Mouse (Mus musculus): ENCODE measurements around the gene Irf9. TPM values are rescaled to one million over a fixed set of nuclear protein-coding genes. Genes with fewer than 3 reads are reported as not detected.

Gene Irf9
- polyA plus RNA-seq, 1 experiment from 2014 or later, result 6.5 TPM

DNA sequence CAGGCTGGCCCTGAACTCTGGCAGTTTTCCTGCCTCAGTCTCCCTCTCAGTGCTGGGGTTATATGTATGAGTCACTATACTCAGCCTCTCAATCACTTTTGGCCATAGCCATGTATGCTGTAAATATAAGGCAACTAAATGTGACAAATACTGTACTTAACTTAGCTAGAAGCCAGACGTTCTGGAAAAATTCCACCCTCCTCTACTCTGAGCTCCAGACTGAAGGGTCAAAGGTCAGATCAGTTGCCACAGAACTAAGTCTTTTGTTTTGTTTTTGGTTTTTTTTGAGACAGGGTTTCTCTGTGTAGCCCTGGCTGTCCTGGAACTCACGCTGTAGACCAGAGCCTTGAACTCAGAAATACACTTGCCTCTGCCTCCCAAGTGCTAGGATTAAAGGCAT is 12.5 kb downstream of the Irf9 start:
- Histone ChIP-seq H3K4me1 (replicated peaks; ENCODE audit: control insufficient read depth, insufficient read depth, low read length) (peaks cover 3% of the 10 kb centered on the region; the same call in 1 of the 2 replicates), H3K4me2 (ENCODE audit: low read depth, low read length, severe bottlenecking) (no peak overlapping the region), H3K9me3 (ENCODE audit: control insufficient read depth, low read length) (no peaks in the 10 kb centered on the region), H3K9ac (ENCODE audit: low read length) (no peak overlapping the region), H3K4me3 (ENCODE audit: low read depth, low read length) (no peak overlapping the region), H3K36me3 (ENCODE audit: control insufficient read depth, insufficient read depth, low read length) (no peaks in the 10 kb centered on the region), H3K27me3 (ENCODE audit: control insufficient read depth, insufficient read depth, low read length) (no peaks in the 10 kb centered on the region), H3K27ac (ENCODE audit: low read depth, low read length) (no peak overlapping the region)
- DNase-seq (ENCODE audit: low spot score) (no peak), ATAC-seq (replicated peaks; ENCODE audit: low FRiP score) (no peak)
- WGBS, result 54% methylated on average over 2 of the region's 2 CpGs

DNA sequence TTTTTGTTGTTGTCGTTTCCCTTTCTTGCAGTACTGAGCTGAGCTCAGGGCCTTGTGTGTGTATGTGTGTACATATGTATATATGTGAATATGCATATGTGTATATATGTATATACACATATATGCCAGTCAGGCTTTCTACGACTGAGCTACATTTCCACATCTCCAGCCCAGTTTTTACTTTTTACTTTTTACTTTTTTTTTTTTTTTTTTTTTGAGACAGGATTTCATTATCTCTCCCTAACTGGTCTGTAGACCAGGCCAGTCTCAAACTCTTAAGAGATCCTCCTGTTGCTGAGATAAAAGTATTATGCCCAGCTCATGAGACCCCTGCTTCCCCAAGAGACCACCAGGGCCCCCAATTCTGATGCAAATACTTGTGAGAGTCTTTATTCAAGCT is 13.5 kb downstream of the Irf9 start:
- no peak for DNase-seq (ENCODE audit: low spot score)
- 84% methylated on average over 2 of the region's 2 CpGs for WGBS

DNA sequence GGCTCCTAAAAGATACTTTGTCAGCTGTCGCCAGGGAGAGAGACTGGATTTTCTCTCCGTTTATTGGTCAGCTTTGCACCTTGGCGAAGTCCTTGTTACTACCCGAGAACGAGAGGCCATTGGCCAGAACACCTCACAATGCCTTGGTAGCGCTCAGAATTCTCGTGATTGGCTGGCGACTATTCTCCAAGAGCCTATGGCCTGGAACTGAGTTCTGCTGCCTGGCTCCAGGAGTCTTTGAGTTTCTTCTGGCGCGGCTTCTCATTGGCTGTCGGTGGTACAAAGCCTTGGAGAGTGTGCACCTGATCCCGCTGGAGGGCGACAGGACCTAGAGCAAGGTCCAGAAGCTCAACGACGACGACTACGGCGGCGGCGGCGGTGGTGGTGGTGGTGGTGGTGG is 14.5 kb downstream of the Irf9 start, which contains the start of gene Rec8:
Rec8 (plus strand) TSS at position 216 of the 400 bp plus-strand sequence.
- Histone ChIP-seq H3K27me3 (ENCODE audit: control insufficient read depth, insufficient read depth, low read length) (no peaks in the 10 kb centered on the region), H3K4me2 (ENCODE audit: low read depth, low read length, severe bottlenecking) (peak within 1 kb of the TSS; percentile 31; the same call in 1 of the 2 replicates), H3K27ac (ENCODE audit: low read depth, low read length) (no peak within 1 kb of the TSS), H3K4me3 (ENCODE audit: low read depth, low read length) (peak within 1 kb of the TSS; percentile 12), H3K9me3 (ENCODE audit: control insufficient read depth, low read length) (no peaks in the 10 kb centered on the region), H3K36me3 (ENCODE audit: control insufficient read depth, insufficient read depth, low read length) (no peaks in the 10 kb centered on the region), H3K9ac (ENCODE audit: low read length) (peak within 1 kb of the TSS; percentile 8; the same call in 1 of the 2 replicates), H3K4me1 (replicated peaks; ENCODE audit: control insufficient read depth, insufficient read depth, low read length) (peaks cover 3% of the 10 kb centered on the region; the same call in 1 of the 2 replicates)
- DNase-seq (ENCODE audit: low spot score) (peak; percentile 62), ATAC-seq (replicated peaks; ENCODE audit: low FRiP score) (peak; percentile 67)
- WGBS, result 16% methylated on average over 21 of the region's 21 CpGs

More for the DNA sequence above, 13.5 kb downstream of the Irf9 start:
- Histone ChIP-seq H3K9me3 (ENCODE audit: control insufficient read depth, low read length) (no peaks in the 10 kb centered on the region), H3K9ac (ENCODE audit: low read length) (no peak overlapping the region), H3K4me2 (ENCODE audit: low read depth, low read length, severe bottlenecking) (no peak overlapping the region), H3K4me1 (replicated peaks; ENCODE audit: control insufficient read depth, insufficient read depth, low read length) (peaks cover 3% of the 10 kb centered on the region; the same call in 1 of the 2 replicates), H3K36me3 (ENCODE audit: control insufficient read depth, insufficient read depth, low read length) (no peaks in the 10 kb centered on the region), H3K27me3 (ENCODE audit: control insufficient read depth, insufficient read depth, low read length) (no peaks in the 10 kb centered on the region), H3K27ac (ENCODE audit: low read depth, low read length) (no peak overlapping the region), H3K4me3 (ENCODE audit: low read depth, low read length) (no peak overlapping the region)
- ATAC-seq (replicated peaks; ENCODE audit: low FRiP score), result no peak

DNA sequence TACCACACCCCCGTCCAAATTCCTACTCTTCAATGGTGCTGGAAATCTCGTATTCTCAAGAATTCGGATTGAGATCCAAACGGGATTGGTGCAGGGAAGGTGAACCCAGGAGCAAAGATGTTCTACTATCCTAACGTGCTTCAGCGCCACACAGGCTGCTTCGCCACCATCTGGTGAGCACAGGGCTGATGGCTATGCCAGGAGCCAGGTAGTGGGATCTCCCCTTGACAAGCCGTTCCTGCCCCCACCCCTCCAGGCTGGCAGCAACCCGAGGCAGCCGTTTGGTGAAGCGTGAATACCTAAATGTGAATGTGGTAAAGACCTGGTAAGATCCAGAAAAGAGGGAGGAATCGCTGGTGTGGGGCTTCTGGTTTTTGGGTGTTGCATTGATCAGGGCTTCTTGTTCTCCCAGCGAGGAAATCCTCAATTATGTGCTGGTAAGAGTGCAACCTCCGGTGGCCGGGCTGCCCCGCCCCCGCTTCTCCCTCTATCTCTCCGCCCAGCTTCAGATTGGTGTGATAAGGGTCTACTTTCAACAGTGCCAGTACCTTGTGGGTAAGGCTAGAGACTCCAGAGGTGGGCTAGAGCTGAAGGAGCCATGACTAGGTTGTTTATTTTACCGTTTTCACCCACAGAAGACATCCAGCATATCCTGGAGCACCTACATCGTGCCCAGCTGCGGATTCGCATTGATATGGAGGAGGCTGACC is 15.3 kb downstream of the Irf9 start:
- H3K9me3 ChIP-seq (ENCODE audit: control insufficient read depth, low read length), result no peaks in the 10 kb centered on the region
- no peak for ATAC-seq (replicated peaks; ENCODE audit: low FRiP score)
- no peaks in the 10 kb centered on the region for H3K27me3 ChIP-seq (ENCODE audit: control insufficient read depth, insufficient read depth, low read length)
- DNase-seq (ENCODE audit: low spot score), result no peak
- no peak overlapping the region for H3K27ac ChIP-seq (ENCODE audit: low read depth, low read length)
- peak overlapping the region; percentile 31; the same call in 1 of the 2 replicates for H3K4me2 ChIP-seq (ENCODE audit: low read depth, low read length, severe bottlenecking)
- H3K4me3 ChIP-seq (ENCODE audit: low read depth, low read length), result peak overlapping the region; percentile 12
- WGBS, result 54% methylated on average over 22 of the region's 22 CpGs
- peaks cover 3% of the 10 kb centered on the region; the same call in 1 of the 2 replicates for H3K4me1 ChIP-seq (replicated peaks; ENCODE audit: control insufficient read depth, insufficient read depth, low read length)
- H3K9ac ChIP-seq (ENCODE audit: low read length), result peak overlapping the region; percentile 8; the same call in 1 of the 2 replicates
- no peaks in the 10 kb centered on the region for H3K36me3 ChIP-seq (ENCODE audit: control insufficient read depth, insufficient read depth, low read length)

DNA sequence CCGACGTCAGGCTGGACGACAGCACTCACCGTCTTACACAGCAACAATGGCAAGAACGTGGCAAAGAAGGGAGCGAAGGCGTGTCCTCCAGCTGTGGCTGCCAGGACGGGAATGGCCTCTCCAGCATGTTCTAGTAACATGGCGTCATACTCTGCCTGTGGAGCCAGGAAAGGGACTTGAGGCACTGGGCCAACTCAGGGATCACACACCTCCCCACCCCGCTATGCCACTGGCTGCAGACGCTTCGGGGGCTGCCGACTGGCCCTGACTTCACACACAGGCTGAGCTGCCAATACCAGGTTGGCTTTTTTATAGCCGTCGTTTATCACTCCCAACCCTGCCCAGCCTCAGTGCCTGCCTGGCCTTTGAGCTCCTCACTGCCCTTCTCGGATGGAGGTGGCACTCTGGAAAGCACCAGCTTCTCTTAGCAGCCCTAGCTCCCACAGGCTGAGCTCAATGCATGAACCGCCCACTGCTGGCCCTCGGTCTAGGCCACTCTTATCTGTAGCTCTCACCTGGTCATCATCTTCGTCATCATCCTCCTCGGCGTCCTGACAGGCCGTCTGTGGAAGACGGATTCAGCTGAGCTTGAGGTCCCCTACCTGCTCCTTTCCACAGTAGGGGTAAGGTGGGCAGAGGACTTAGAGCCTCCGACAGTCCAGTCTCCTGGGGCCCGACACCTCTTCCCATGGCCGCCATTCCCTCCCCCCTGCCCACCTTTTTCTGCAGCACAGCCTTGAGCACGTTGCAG is 24.9 kb downstream of the Irf9 start:
- peaks cover 22% of the 10 kb centered on the region; the same call in 1 of the 2 replicates for H3K36me3 ChIP-seq (ENCODE audit: control insufficient read depth, insufficient read depth, low read length)
- DNase-seq (ENCODE audit: low spot score), result no peak
- WGBS, result 94% methylated on average over 27 of the region's 27 CpGs

DNA sequence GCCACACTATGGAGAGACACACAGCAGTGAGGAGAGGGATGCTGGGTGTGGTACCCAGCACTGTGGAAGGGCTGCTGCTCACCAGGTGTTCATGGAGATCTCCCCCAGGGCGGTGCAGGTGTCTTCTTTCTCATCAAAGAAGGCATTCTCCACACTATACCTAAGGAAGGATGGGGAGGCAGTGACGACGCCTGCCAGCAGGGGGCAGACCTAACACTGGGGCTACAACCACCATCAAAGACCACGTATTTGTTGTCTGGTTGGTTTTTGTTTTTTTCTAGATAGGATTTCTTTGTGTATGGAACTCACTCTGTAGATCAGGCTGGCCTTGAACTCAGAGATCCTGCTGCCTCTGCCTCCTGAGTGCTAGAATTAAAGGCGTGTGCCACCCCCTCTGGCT is 25.9 kb downstream of the Irf9 start:
- H3K4me2 ChIP-seq (ENCODE audit: low read depth, low read length, severe bottlenecking), result no peak overlapping the region
- no peak overlapping the region for H3K9ac ChIP-seq (ENCODE audit: low read length)
- ATAC-seq (replicated peaks; ENCODE audit: low FRiP score) (no peak), DNase-seq (ENCODE audit: low spot score) (peak; percentile 69)
- H3K4me3 ChIP-seq (ENCODE audit: low read depth, low read length), result no peak overlapping the region
- 61% methylated on average over 5 of the region's 5 CpGs for WGBS
- H3K4me1 ChIP-seq (replicated peaks; ENCODE audit: control insufficient read depth, insufficient read depth, low read length), result no peaks in the 10 kb centered on the region
- peaks cover 22% of the 10 kb centered on the region; the same call in 1 of the 2 replicates for H3K36me3 ChIP-seq (ENCODE audit: control insufficient read depth, insufficient read depth, low read length)
- H3K27ac ChIP-seq (ENCODE audit: low read depth, low read length), result no peak overlapping the region
- H3K27me3 ChIP-seq (ENCODE audit: control insufficient read depth, insufficient read depth, low read length), result no peaks in the 10 kb centered on the region
- no peaks in the 10 kb centered on the region for H3K9me3 ChIP-seq (ENCODE audit: control insufficient read depth, low read length)

More for the DNA sequence above, 24.9 kb downstream of the Irf9 start:
- no peak overlapping the region for H3K27ac ChIP-seq (ENCODE audit: low read depth, low read length)
- no peak overlapping the region for H3K9ac ChIP-seq (ENCODE audit: low read length)
- H3K4me2 ChIP-seq (ENCODE audit: low read depth, low read length, severe bottlenecking), result no peak overlapping the region
- H3K4me1 ChIP-seq (replicated peaks; ENCODE audit: control insufficient read depth, insufficient read depth, low read length), result no peaks in the 10 kb centered on the region
- no peak overlapping the region for H3K4me3 ChIP-seq (ENCODE audit: low read depth, low read length)
- ATAC-seq (replicated peaks; ENCODE audit: low FRiP score), result no peak
- H3K27me3 ChIP-seq (ENCODE audit: control insufficient read depth, insufficient read depth, low read length), result no peaks in the 10 kb centered on the region
- H3K9me3 ChIP-seq (ENCODE audit: control insufficient read depth, low read length), result no peaks in the 10 kb centered on the region

DNA sequence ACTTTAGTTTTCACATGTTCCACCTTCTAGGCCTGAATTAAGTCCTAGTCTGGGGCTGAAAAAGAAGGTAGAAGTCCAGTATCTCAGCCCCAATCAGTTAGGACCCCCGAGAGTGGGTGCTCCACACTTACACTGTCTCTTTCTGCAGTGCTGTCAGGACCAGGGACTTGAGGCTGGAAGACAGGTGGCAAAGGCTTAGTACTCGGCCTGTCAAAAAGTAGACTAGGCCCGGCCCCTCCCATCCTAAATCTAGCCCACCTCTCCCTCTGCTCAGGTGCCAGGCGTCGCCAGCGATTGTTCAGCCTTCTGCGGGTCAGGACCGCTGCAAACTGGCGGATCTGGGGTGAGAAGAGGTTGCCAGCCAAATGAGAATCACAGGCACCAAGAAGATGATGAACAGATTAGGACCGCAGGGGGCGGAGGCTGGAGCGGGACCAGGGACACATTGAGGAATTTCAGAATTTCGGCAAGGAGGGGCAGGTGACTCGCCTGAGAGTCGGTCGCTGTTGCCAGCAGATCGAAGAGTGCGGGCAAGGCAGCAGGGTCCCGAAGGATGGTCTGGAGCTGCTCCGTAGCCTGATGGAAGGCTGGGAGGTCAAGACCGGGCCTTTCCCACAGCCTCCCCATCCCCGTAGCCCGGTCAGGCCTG is 31.6 kb downstream of the Irf9 start:
- Histone ChIP-seq H3K4me3 (ENCODE audit: low read depth, low read length) (peak overlapping the region; percentile 64), H3K27me3 (ENCODE audit: control insufficient read depth, insufficient read depth, low read length) (no peaks in the 10 kb centered on the region), H3K4me2 (ENCODE audit: low read depth, low read length, severe bottlenecking) (peak overlapping the region; percentile 93), H3K9ac (ENCODE audit: low read length) (peak overlapping the region; percentile 77), H3K4me1 (replicated peaks; ENCODE audit: control insufficient read depth, insufficient read depth, low read length) (peaks cover 3% of the 10 kb centered on the region; the same call in 1 of the 2 replicates), H3K27ac (ENCODE audit: low read depth, low read length) (peak overlapping the region; percentile 53), H3K9me3 (ENCODE audit: control insufficient read depth, low read length) (no peaks in the 10 kb centered on the region), H3K36me3 (ENCODE audit: control insufficient read depth, insufficient read depth, low read length) (peaks cover 10% of the 10 kb centered on the region)
- WGBS, result 3% methylated on average over 23 of the region's 23 CpGs
- DNase-seq (ENCODE audit: low spot score) (no peak), ATAC-seq (replicated peaks; ENCODE audit: low FRiP score) (no peak; the same call in 1 of the 2 replicates)

DNA sequence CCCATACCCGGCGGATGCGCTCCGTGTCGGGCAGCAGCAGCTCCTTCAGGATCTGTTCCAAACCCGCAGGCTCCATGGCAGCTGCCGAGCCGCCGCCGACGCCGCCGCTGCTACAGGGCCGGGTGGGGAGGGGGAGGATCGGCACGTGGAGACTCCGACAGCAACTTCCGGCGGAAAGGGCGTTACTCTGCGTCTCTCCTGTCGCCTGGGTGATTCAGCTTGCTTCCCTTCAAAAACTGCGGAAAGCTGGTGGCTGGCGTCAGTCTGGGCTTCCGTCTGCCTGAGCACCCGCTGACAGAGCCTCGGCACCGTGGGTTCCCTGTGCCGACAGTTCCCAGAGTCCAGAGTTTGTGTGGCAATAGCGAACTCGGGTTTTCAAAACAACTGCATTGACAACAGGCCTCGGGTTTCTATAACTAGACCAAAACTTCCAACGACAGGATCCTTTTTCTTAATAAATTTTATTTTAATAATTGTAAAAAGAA is 32.2 kb downstream of the Irf9 start, which contains the start of gene Ipo4:
Ipo4 (minus strand) TSS at position 435 of the 485 bp plus-strand sequence.
- Histone ChIP-seq H3K4me1 (replicated peaks; ENCODE audit: control insufficient read depth, insufficient read depth, low read length) (peaks cover 3% of the 10 kb centered on the region; the same call in 1 of the 2 replicates), H3K9me3 (ENCODE audit: control insufficient read depth, low read length) (no peaks in the 10 kb centered on the region), H3K9ac (ENCODE audit: low read length) (peak within 1 kb of the TSS; percentile 77), H3K36me3 (ENCODE audit: control insufficient read depth, insufficient read depth, low read length) (peaks cover 15% of the 10 kb centered on the region), H3K4me2 (ENCODE audit: low read depth, low read length, severe bottlenecking) (peak within 1 kb of the TSS; percentile 93), H3K27ac (ENCODE audit: low read depth, low read length) (peak within 1 kb of the TSS; percentile 53), H3K27me3 (ENCODE audit: control insufficient read depth, insufficient read depth, low read length) (no peaks in the 10 kb centered on the region), H3K4me3 (ENCODE audit: low read depth, low read length) (peak within 1 kb of the TSS; percentile 64)
- ATAC-seq (replicated peaks; ENCODE audit: low FRiP score) (peak; percentile 86), DNase-seq (ENCODE audit: low spot score) (peak; percentile 92)
- 3% methylated on average over 33 of the region's 33 CpGs for WGBS

Measured in forebrain, embryonic 11.5 days (tissue).